Comparison of ENCODE assay signal across 12 mouse cellular contexts in the genomic region with DNA sequence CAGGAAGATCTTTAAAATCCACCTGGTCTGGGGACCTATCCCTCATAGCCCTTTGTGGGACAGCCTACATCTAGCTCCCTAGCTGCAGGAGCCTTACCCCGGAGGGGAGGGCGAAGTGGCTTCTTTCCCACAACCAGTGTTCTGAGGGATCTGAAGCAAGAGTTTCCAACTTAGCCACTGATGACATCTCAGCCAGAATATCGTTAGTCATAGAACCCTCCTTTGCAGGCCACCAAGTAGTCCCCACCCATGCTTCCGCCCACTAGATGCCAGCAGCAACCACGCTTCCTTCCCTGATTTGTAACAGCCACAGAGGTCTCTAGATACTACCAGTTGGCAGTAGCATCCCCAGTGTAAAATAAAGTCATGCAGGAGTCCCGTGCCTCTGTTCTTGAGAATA. TPM values are rescaled to one million over a fixed set of nuclear protein-coding genes. Genes with fewer than 3 reads are reported as not detected.
A peak's percentile ranks its signal among the peaks of the same experiment; 100 is the strongest.
DNase-seq lines count a peak whose midpoint lies in the region; ATAC-seq and TF ChIP-seq lines count a peak whose summit lies in the region.
"Had no signal": no experiment of that assay in that cellular context is flagged by ENCODE, and none has a peak within 500 bp of the region (broad histone marks: within the 10 kb centered on the region; RNA-seq: fewer than 3 reads in every experiment).

No protein-coding gene starts in this region.

- ATAC-seq in heart, embryonic 14.5 days (ENCODE audit: insufficient number of reproducible peaks, insufficient read depth, low FRiP score, low read depth) = 0 out of 2 replicates have a peak, but pooled peaks have one; percentile 29
- ATAC-seq in forebrain, embryonic 11.5 days (replicated peaks; ENCODE audit: low FRiP score) = no peak
- ATAC-seq in forebrain, embryonic 12.5 days (ENCODE audit: low FRiP score) = no peak
- ATAC-seq: forebrain, postnatal 0 days had no signal

- peaks cover 0 to 5% of the 10 kb centered on the region in 2 experiments; a peak in 2 of 4 replicates for H3K4me1 ChIP-seq in heart, embryonic 14.5 days (ENCODE audit: control insufficient read depth in 2 of 2, insufficient read depth in 2 of 2, low read length in 2 of 2)
- H3K4me1 ChIP-seq in forebrain, embryonic 11.5 days (replicated peaks; ENCODE audit: control insufficient read depth, insufficient read depth, low read length) = no peaks in the 10 kb centered on the region
- no peaks in the 10 kb centered on the region for H3K4me1 ChIP-seq in forebrain, embryonic 12.5 days
- H3K4me1 ChIP-seq: embryonic facial prominence, embryonic 13.5 days; lung, embryonic 15.5 days had no signal

- H3K36me3 ChIP-seq in heart, embryonic 14.5 days (ENCODE audit: control insufficient read depth, insufficient read depth, low read length) = peaks cover 32% of the 10 kb centered on the region
- peaks cover 28% of the 10 kb centered on the region for H3K36me3 ChIP-seq in C2C12 (ENCODE audit: control insufficient read depth, insufficient read depth)
- no peaks in the 10 kb centered on the region; the same call in 1 of the 2 replicates for H3K36me3 ChIP-seq in forebrain, embryonic 11.5 days (ENCODE audit: control insufficient read depth, insufficient read depth, low read length)
- peaks cover 29% of the 10 kb centered on the region for H3K36me3 ChIP-seq in forebrain, embryonic 12.5 days (replicated peaks)

- no peaks in the 10 kb centered on the region for H3K27me3 ChIP-seq in heart, embryonic 14.5 days (ENCODE audit: control insufficient read depth, insufficient read depth, low read length)
- H3K27me3 ChIP-seq in C2C12 (ENCODE audit: control insufficient read depth, insufficient read depth, insufficient read length) = no peaks in the 10 kb centered on the region
- H3K27me3 ChIP-seq in forebrain, embryonic 11.5 days (ENCODE audit: control insufficient read depth, insufficient read depth, low read length) = no peaks in the 10 kb centered on the region
- no peaks in the 10 kb centered on the region for H3K27me3 ChIP-seq in forebrain, embryonic 12.5 days
- H3K27me3 ChIP-seq: embryonic facial prominence, embryonic 13.5 days; lung, embryonic 15.5 days had no signal

- H3K9ac ChIP-seq in heart, embryonic 14.5 days (ENCODE audit: low read length) = no peak overlapping the region
- no peak overlapping the region for H3K9ac ChIP-seq in forebrain, embryonic 11.5 days (ENCODE audit: low read length)
- no peak overlapping the region for H3K9ac ChIP-seq in forebrain, embryonic 12.5 days
- H3K9ac ChIP-seq: embryonic facial prominence, embryonic 13.5 days; forebrain, postnatal 0 days; lung, embryonic 15.5 days had no signal

- no peaks in the 10 kb centered on the region for H3K79me3 ChIP-seq in C2C12 (ENCODE audit: low read depth)

- H3ac ChIP-seq in C2C12 (ENCODE audit: control insufficient read depth, insufficient read length, low read depth) = no peak overlapping the region

- no peaks in the 10 kb centered on the region for H3K79me2 ChIP-seq in C2C12 (ENCODE audit: control insufficient read depth, insufficient read depth)

- TF ChIP-seq CTCF in C2C12 (IDR thresholded peaks at IDR 0.05; ENCODE audit: control insufficient read depth, insufficient read depth, insufficient read length) = peak; percentile 4

- WGBS in heart, embryonic 14.5 days = 67% methylated on average over 6 of the region's 6 CpGs
- 91% methylated on average over 6 of the region's 6 CpGs for WGBS in forebrain, embryonic 11.5 days
- WGBS in forebrain, embryonic 12.5 days = 94% methylated on average over 6 of the region's 6 CpGs

- no peaks in the 10 kb centered on the region for H3K9me3 ChIP-seq in heart, embryonic 14.5 days (ENCODE audit: control insufficient read depth, low read length)
- H3K9me3 ChIP-seq in forebrain, embryonic 11.5 days (ENCODE audit: control insufficient read depth, low read length) = no peaks in the 10 kb centered on the region
- no peaks in the 10 kb centered on the region for H3K9me3 ChIP-seq in forebrain, embryonic 12.5 days
- H3K9me3 ChIP-seq: embryonic facial prominence, embryonic 13.5 days; lung, embryonic 15.5 days had no signal

- H3K4me3 ChIP-seq in heart, embryonic 14.5 days (ENCODE audit: control insufficient read depth in 1 of 2, insufficient read depth in 1 of 2, low read depth in 1 of 2, low read length in 2 of 2) = no peak overlapping the region
- no peak overlapping the region for H3K4me3 ChIP-seq in C2C12 (ENCODE audit: insufficient read depth, poor library complexity, severe bottlenecking)
- H3K4me3 ChIP-seq in forebrain, embryonic 11.5 days (ENCODE audit: low read depth, low read length) = no peak overlapping the region
- no peak overlapping the region for H3K4me3 ChIP-seq in forebrain, embryonic 12.5 days (replicated peaks)
- H3K4me3 ChIP-seq: embryonic facial prominence, embryonic 13.5 days; lung, embryonic 15.5 days had no signal

- no peak overlapping the region for H3K4me2 ChIP-seq in heart, embryonic 14.5 days (ENCODE audit: low read length)
- no peak overlapping the region for H3K4me2 ChIP-seq in forebrain, embryonic 11.5 days (ENCODE audit: low read depth, low read length, severe bottlenecking)
- H3K4me2 ChIP-seq in forebrain, embryonic 12.5 days = no peak overlapping the region
- H3K4me2 ChIP-seq: embryonic facial prominence, embryonic 13.5 days; lung, embryonic 15.5 days had no signal

- H3K27ac ChIP-seq in heart, embryonic 14.5 days (replicated peaks in 1 of 2; ENCODE audit: control insufficient read depth in 1 of 2, insufficient read depth in 1 of 2, low read depth in 2 of 2, low read length in 2 of 2) = no peak overlapping the region
- no peak overlapping the region for H3K27ac ChIP-seq in forebrain, embryonic 11.5 days (ENCODE audit: low read depth, low read length)
- H3K27ac ChIP-seq in forebrain, embryonic 12.5 days = no peak overlapping the region
- H3K27ac ChIP-seq: embryonic facial prominence, embryonic 13.5 days; lung, embryonic 15.5 days had no signal

- no peak for DNase-seq in heart, adult 8-10 months (ENCODE audit: low spot score)
- DNase-seq in adrenal gland, postnatal 36 days = peak; percentile 30 to 37
- peak; percentile 35 to 37 for DNase-seq in lung, postnatal 4 days
- no peak for DNase-seq in neural tube, embryonic 10.5 days (ENCODE audit: extremely low spot score, low spot score)
- DNase-seq in forebrain, embryonic 11.5 days (ENCODE audit: low spot score) = no peak
- DNase-seq: forebrain, postnatal 0 days; right cerebral cortex, postnatal 14 days had no signal

TF ChIP-seq in C2C12, 6 proteins besides CTCF, POLR2A, EP300 and RAD21:
- TF ChIP-seq USF1 (IDR thresholded peaks at IDR 0.05; ENCODE audit: low read depth) (no peak), FOSL1 (IDR thresholded peaks at IDR 0.05; ENCODE audit: insufficient read depth, low read length, poor library complexity, severe bottlenecking) (no peak), MYOG (IDR thresholded peaks at IDR 0.05; ENCODE audit: control insufficient read depth, extremely low read depth, insufficient read length) (no peak), MAX (IDR thresholded peaks at IDR 0.05) (no peak), MYOD1 (IDR thresholded peaks at IDR 0.05; ENCODE audit: control insufficient read depth, insufficient read length, low read depth) (no peak), CEBPB (IDR thresholded peaks at IDR 0.05; ENCODE audit: low read depth) (no peak)

RNA-seq across cellular contexts. Expression of a gene that starts 18.5 kb away (rescaled TPM):
- 1.7 and 2.5 TPM in 2 replicates for polyA plus RNA-seq in heart, embryonic 14.5 days (2014; fragmentation: Nextera tagmentation; extraction: Ambion mirVana)
- total RNA-seq in heart, adult 8-10 months (2022) = under 1 TPM in 2 of 4 experiments, not detected in 2; 0.16 to 0.83 TPM
- polyA plus RNA-seq in C2C12 (2012; fragmentation: generic; extraction: Trizol) = not detected
- total RNA-seq in adrenal gland, postnatal 36 days (2021) = 100 to 1,000 TPM in 1 of 2 experiments, 10 to 100 TPM in 1; 77.9 to 267 TPM
- 2.3 and 2.7 TPM in 2 replicates for polyA plus RNA-seq in forebrain, embryonic 11.5 days (2014; fragmentation: Nextera tagmentation; extraction: Ambion mirVana)
- 2.5 and 5.3 TPM in 2 replicates for polyA plus RNA-seq in forebrain, embryonic 12.5 days (2016; fragmentation: Nextera tagmentation; extraction: Ambion mirVana)

RNA-seq across cellular contexts. Expression of a gene that starts 24.7 kb away (rescaled TPM):
- polyA plus RNA-seq in heart, embryonic 14.5 days (2014; fragmentation: Nextera tagmentation; extraction: Ambion mirVana) = 2.2 and 2.5 TPM in 2 replicates
- total RNA-seq in heart, adult 8-10 months (2022) = 1 to 10 TPM in 2 of 4 experiments, under 1 TPM in 1, not detected in 1; 0.46 to 1.5 (median 1.1) TPM
- 0.15 TPM for polyA plus RNA-seq in C2C12 (2012; fragmentation: generic; extraction: Trizol)
- 1 to 10 TPM; 1.1 to 1.2 TPM for total RNA-seq in adrenal gland, postnatal 36 days (2021)
- 2.9 and 3.0 TPM in 2 replicates for polyA plus RNA-seq in forebrain, embryonic 11.5 days (2014; fragmentation: Nextera tagmentation; extraction: Ambion mirVana)
- polyA plus RNA-seq in forebrain, embryonic 12.5 days (2016; fragmentation: Nextera tagmentation; extraction: Ambion mirVana) = 3.0 and 3.6 TPM in 2 replicates

RNA-seq across cellular contexts. Expression of a gene that starts 50.3 kb away (rescaled TPM):
- polyA plus RNA-seq in heart, embryonic 14.5 days (2014; fragmentation: Nextera tagmentation; extraction: Ambion mirVana) = 6.0 and 6.4 TPM in 2 replicates
- 10 to 100 TPM in 3 of 4 experiments, 1 to 10 TPM in 1; 8.5 to 15.3 (median 14.6) TPM for total RNA-seq in heart, adult 8-10 months (2022)
- 10.8 TPM for polyA plus RNA-seq in C2C12 (2012; fragmentation: generic; extraction: Trizol)
- total RNA-seq in adrenal gland, postnatal 36 days (2021) = 100 to 1,000 TPM in 1 of 2 experiments, 10 to 100 TPM in 1; 64.8 to 101 TPM
- 13.1 and 17.3 TPM in 2 replicates for polyA plus RNA-seq in forebrain, embryonic 11.5 days (2014; fragmentation: Nextera tagmentation; extraction: Ambion mirVana)
- polyA plus RNA-seq in forebrain, embryonic 12.5 days (2016; fragmentation: Nextera tagmentation; extraction: Ambion mirVana) = 14.4 and 16.2 TPM in 2 replicates

RNA-seq across cellular contexts. Expression of a gene that starts 59.5 kb away (rescaled TPM):
- 37.6 and 38.3 TPM in 2 replicates for polyA plus RNA-seq in heart, embryonic 14.5 days (2014; fragmentation: Nextera tagmentation; extraction: Ambion mirVana)
- total RNA-seq in heart, adult 8-10 months (2022) = 10 to 100 TPM; 48.9 to 61.5 (median 52.0) TPM
- polyA plus RNA-seq in C2C12 (2012; fragmentation: generic; extraction: Trizol) = 36.7 TPM
- 10 to 100 TPM; 66.1 to 84.1 TPM for total RNA-seq in adrenal gland, postnatal 36 days (2021)
- polyA plus RNA-seq in forebrain, embryonic 11.5 days (2014; fragmentation: Nextera tagmentation; extraction: Ambion mirVana) = 51.7 and 52.3 TPM in 2 replicates
- 38.0 and 39.8 TPM in 2 replicates for polyA plus RNA-seq in forebrain, embryonic 12.5 days (2016; fragmentation: Nextera tagmentation; extraction: Ambion mirVana)

Comparison
In these comparisons a context has a peak if more than half of its experiments do, and no peak if none do; other contexts are left out.
1. DNase-seq: peak in adrenal gland, postnatal 36 days (2 of 2) and lung, postnatal 4 days (2 of 2); none in heart, adult 8-10 months (single experiment), neural tube, embryonic 10.5 days (single experiment) and forebrain, embryonic 11.5 days (single experiment).